Mouse (Mus musculus): ENCODE data around the gene Plac9a.

DNA sequence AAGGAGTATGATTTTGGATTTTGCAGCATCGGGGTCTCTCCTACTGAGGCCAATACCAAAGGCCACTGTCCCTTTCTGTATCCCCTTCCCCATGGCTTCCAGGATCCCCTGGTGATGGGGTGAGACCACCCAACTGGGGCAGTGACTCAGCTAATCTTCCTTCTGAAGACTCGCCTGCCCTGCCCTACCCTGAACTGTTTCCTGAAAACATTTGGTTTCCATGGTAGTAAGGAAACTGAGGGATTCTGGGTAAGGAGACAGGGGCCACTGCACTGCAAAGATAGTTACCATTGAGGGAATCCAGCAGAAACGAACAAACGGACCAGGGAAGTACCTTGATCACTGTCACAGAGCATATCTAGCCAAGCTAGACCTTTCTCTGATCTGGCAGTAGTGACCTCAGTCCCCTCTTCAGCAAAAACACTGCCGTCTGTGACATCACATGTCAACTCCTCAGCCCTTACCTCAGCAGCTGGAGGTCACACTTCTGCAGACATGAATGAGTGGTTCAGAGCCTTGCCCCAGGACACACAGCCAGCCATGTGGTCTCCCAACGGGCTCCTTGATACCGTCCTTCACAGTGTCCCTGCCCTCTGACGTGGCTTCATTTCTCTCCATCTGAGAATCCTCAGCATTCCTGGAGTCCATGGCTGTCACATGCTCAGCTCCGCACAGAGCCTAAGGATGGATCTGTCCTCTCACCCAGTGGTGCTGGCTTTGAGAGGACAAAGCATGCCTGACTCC is 33.6 kb downstream of the Plac9a start:
- TF ChIP-seq POLR2A (IDR thresholded peaks at IDR 0.05; ENCODE audit: insufficient read depth, low read depth, low read length): no peak
- TF ChIP-seq CTCF (IDR thresholded peaks at IDR 0.05; ENCODE audit: insufficient read depth, low read depth, low read length): no peak
